Mouse (Mus musculus) liver (tissue): ENCODE results near the gene Pim3.

ENCODE experiments used
- DNase-seq: peaks from one replicate; pipeline ENCODE4 v3.0.0-alpha.2; 2020; ENCODE audit warnings: mixed read lengths

The Pim3 gene

GRCm38 (mm10) chr15:88883342-88883741 is 21.4 kb downstream of the Pim3 start:
- no peak for DNase-seq

- no peak for DNase-seq
Observed at GRCm38 (mm10) chr15:88885376-88885775, 23.4 kb downstream of the Pim3 start.

GRCm38 (mm10) chr15:88889032-88889431 is 27.0 kb downstream of the Pim3 start:
- DNase-seq = no peak

GRCm38 (mm10) chr15:88889994-88890393 is 28.0 kb downstream of the Pim3 start:
- no peak for DNase-seq

GRCm38 (mm10) chr15:88890751-88891675 is 29.0 kb downstream of the Pim3 start:
- DNase-seq = peak; percentile 88

GRCm38 (mm10) chr15:88891676-88892040 is 29.7 kb downstream of the Pim3 start:
- DNase-seq = no peak

GRCm38 (mm10) chr15:88892252-88892651 is 30.3 kb downstream of the Pim3 start:
- DNase-seq = no peak

- no peak for DNase-seq
Observed at GRCm38 (mm10) chr15:88892876-88893275, 30.9 kb downstream of the Pim3 start.

- DNase-seq = no peak
Observed at GRCm38 (mm10) chr15:88895119-88895518, 33.1 kb downstream of the Pim3 start.

GRCm38 (mm10) chr15:88895891-88896290 is 33.9 kb downstream of the Pim3 start:
- no peak for DNase-seq

- DNase-seq = no peak
Observed at GRCm38 (mm10) chr15:88896341-88896980, 34.5 kb downstream of the Pim3 start.

- no peak for DNase-seq
Observed at GRCm38 (mm10) chr15:88902200-88902875, 40.4 kb downstream of the Pim3 start.

GRCm38 (mm10) chr15:88903086-88903485 is 41.1 kb downstream of the Pim3 start:
- no peak for DNase-seq

GRCm38 (mm10) chr15:88904056-88904811 is 42.2 kb downstream of the Pim3 start:
- DNase-seq = no peak

GRCm38 (mm10) chr15:88906347-88906746 is 44.4 kb downstream of the Pim3 start:
- no peak for DNase-seq

GRCm38 (mm10) chr15:88915046-88915445 is 53.1 kb downstream of the Pim3 start:
- DNase-seq = no peak
